21 mouse cellular contexts compared by ENCODE assay signal in genomic region chr11:63021141-63021806, GRCm38 (mm10). TPM values are rescaled to one million over a fixed set of nuclear protein-coding genes. Genes with fewer than 3 reads are reported as not detected.
DNase-seq lines count a peak whose midpoint lies in the region; ATAC-seq and TF ChIP-seq lines count a peak whose summit lies in the region.
"Had no signal": no experiment of that assay in that cellular context is flagged by ENCODE, and none has a peak within 500 bp of the region (broad histone marks: within the 10 kb centered on the region; RNA-seq: fewer than 3 reads in every experiment).

No protein-coding gene starts in this region.

- H3K79me2 ChIP-seq in liver, adult 2 months (ENCODE audit: control insufficient read depth, insufficient read depth, low read length) = no peaks in the 10 kb centered on the region

- H3K27ac ChIP-seq in liver, adult 2 months (replicated peaks; ENCODE audit: insufficient read depth, low read depth, low read length) = no peak overlapping the region
- H3K27ac ChIP-seq in bone marrow macrophage, adult 2 months (ENCODE audit: insufficient read depth, low read depth, low read length) = peak overlapping the region; percentile 40
- H3K27ac ChIP-seq in embryonic facial prominence, embryonic 15.5 days (replicated peaks) = no peak overlapping the region
- H3K27ac ChIP-seq in forebrain, embryonic 11.5 days (ENCODE audit: low read depth, low read length) = no peak overlapping the region
- no peak overlapping the region for H3K27ac ChIP-seq in forebrain, postnatal 0 days (ENCODE audit: low read depth, low read length)
- H3K27ac ChIP-seq: forebrain, embryonic 13.5 days; hindbrain, embryonic 15.5 days had no signal

- H3K36me3 ChIP-seq in liver, adult 2 months (ENCODE audit: control insufficient read depth, insufficient read depth, low read length) = no peaks in the 10 kb centered on the region
- H3K36me3 ChIP-seq in embryonic facial prominence, embryonic 15.5 days = no peaks in the 10 kb centered on the region
- no peaks in the 10 kb centered on the region for H3K36me3 ChIP-seq in forebrain, embryonic 11.5 days (ENCODE audit: control insufficient read depth, insufficient read depth, low read length)
- H3K36me3 ChIP-seq in forebrain, postnatal 0 days (ENCODE audit: insufficient read depth) = no peaks in the 10 kb centered on the region
- H3K36me3 ChIP-seq: hindbrain, embryonic 15.5 days had no signal

- ATAC-seq in embryonic facial prominence, embryonic 15.5 days (ENCODE audit: insufficient number of reproducible peaks, low FRiP score, low TSS enrichment, low read depth) = peak; percentile 46; the same call in 1 of the 2 replicates
- no peak for ATAC-seq in forebrain, embryonic 11.5 days (replicated peaks; ENCODE audit: low FRiP score)
- no peak for ATAC-seq in forebrain, postnatal 0 days
- ATAC-seq: forebrain, embryonic 13.5 days had no signal

- WGBS in liver, adult 2 months = 47% methylated on average over 5 of the region's 5 CpGs
- 38% methylated on average over 5 of the region's 5 CpGs for WGBS in embryonic facial prominence, embryonic 15.5 days
- WGBS in forebrain, embryonic 11.5 days = 77% methylated on average over 5 of the region's 5 CpGs
- 77% methylated on average over 5 of the region's 5 CpGs for WGBS in forebrain, postnatal 0 days

- H3K9ac ChIP-seq in liver, adult 2 months (ENCODE audit: low read depth, low read length) = no peak overlapping the region
- no peak overlapping the region for H3K9ac ChIP-seq in embryonic facial prominence, embryonic 15.5 days
- no peak overlapping the region for H3K9ac ChIP-seq in forebrain, embryonic 11.5 days (ENCODE audit: low read length)
- no peak overlapping the region for H3K9ac ChIP-seq in forebrain, postnatal 0 days
- H3K9ac ChIP-seq: forebrain, embryonic 13.5 days; hindbrain, embryonic 15.5 days had no signal

- H3K4me3 ChIP-seq in liver, adult 2 months (ENCODE audit: insufficient read depth, low read depth, low read length) = no peak overlapping the region
- no peak overlapping the region for H3K4me3 ChIP-seq in bone marrow macrophage, adult 2 months (ENCODE audit: insufficient read depth, low read length)
- H3K4me3 ChIP-seq in embryonic facial prominence, embryonic 15.5 days (replicated peaks) = no peak overlapping the region
- no peak overlapping the region for H3K4me3 ChIP-seq in forebrain, embryonic 11.5 days (ENCODE audit: low read depth, low read length)
- no peak overlapping the region for H3K4me3 ChIP-seq in forebrain, postnatal 0 days (ENCODE audit: low read depth, low read length)
- H3K4me3 ChIP-seq: forebrain, embryonic 13.5 days; hindbrain, embryonic 15.5 days had no signal

- peak; percentile 68 for DNase-seq in liver, adult 2 months (ENCODE audit: extremely low read depth, low read depth, low spot score)
- DNase-seq in liver = no peak
- DNase-seq in 3T3-L1 (ENCODE audit: low read depth, low spot score) = peak; percentile 66
- no peak for DNase-seq in forebrain, embryonic 11.5 days (ENCODE audit: low spot score)
- DNase-seq in forebrain, postnatal 0 days = no peak
- DNase-seq in cerebellum, postnatal 25 days = no peak
- DNase-seq: adrenal gland, postnatal 14 days; gastrocnemius, postnatal 14 days; kidney, adult 11 months; thymus, adult 2 months had no signal

- no peak overlapping the region for H3K4me2 ChIP-seq in embryonic facial prominence, embryonic 15.5 days (replicated peaks)
- no peak overlapping the region for H3K4me2 ChIP-seq in forebrain, embryonic 11.5 days (ENCODE audit: low read depth, low read length, severe bottlenecking)
- H3K4me2 ChIP-seq in forebrain, postnatal 0 days (ENCODE audit: low read depth) = no peak overlapping the region
- H3K4me2 ChIP-seq: forebrain, embryonic 13.5 days; hindbrain, embryonic 15.5 days had no signal

- no peak for TF ChIP-seq CTCF in liver, adult 2 months (IDR thresholded peaks at IDR 0.05; ENCODE audit: low read depth, low read length)
- TF ChIP-seq CTCF in bone marrow macrophage, adult 2 months (IDR thresholded peaks at IDR 0.05; ENCODE audit: low read depth, low read length) = no peak
- no peak for TF ChIP-seq CTCF in forebrain, postnatal 0 days (IDR thresholded peaks at IDR 0.05; ENCODE audit: low read depth)

- H3K9me3 ChIP-seq in embryonic facial prominence, embryonic 15.5 days (replicated peaks) = no peaks in the 10 kb centered on the region
- H3K9me3 ChIP-seq in forebrain, embryonic 11.5 days (ENCODE audit: control insufficient read depth, low read length) = no peaks in the 10 kb centered on the region
- no peaks in the 10 kb centered on the region for H3K9me3 ChIP-seq in forebrain, postnatal 0 days (ENCODE audit: low read length)
- H3K9me3 ChIP-seq: forebrain, embryonic 13.5 days; hindbrain, embryonic 15.5 days had no signal

- no peaks in the 10 kb centered on the region for H3K4me1 ChIP-seq in liver, adult 2 months (ENCODE audit: control insufficient read depth, insufficient read depth, low read length)
- peaks cover 48% of the 10 kb centered on the region for H3K4me1 ChIP-seq in bone marrow macrophage, adult 2 months (ENCODE audit: control insufficient read depth, insufficient read depth, low read length)
- peaks cover 11% of the 10 kb centered on the region for H3K4me1 ChIP-seq in embryonic facial prominence, embryonic 15.5 days
- H3K4me1 ChIP-seq in forebrain, embryonic 11.5 days (replicated peaks; ENCODE audit: control insufficient read depth, insufficient read depth, low read length) = no peaks in the 10 kb centered on the region
- no peaks in the 10 kb centered on the region for H3K4me1 ChIP-seq in forebrain, postnatal 0 days (ENCODE audit: insufficient read depth)

- H3K27me3 ChIP-seq in liver, adult 2 months (ENCODE audit: control insufficient read depth, insufficient read depth, low read length) = no peaks in the 10 kb centered on the region
- no peaks in the 10 kb centered on the region for H3K27me3 ChIP-seq in embryonic facial prominence, embryonic 15.5 days
- H3K27me3 ChIP-seq in forebrain, embryonic 11.5 days (ENCODE audit: control insufficient read depth, insufficient read depth, low read length) = no peaks in the 10 kb centered on the region
- H3K27me3 ChIP-seq in forebrain, postnatal 0 days (ENCODE audit: insufficient read depth, low read length) = no peaks in the 10 kb centered on the region
- H3K27me3 ChIP-seq: forebrain, embryonic 13.5 days; hindbrain, embryonic 15.5 days had no signal

- TF ChIP-seq POLR2A in liver, adult 2 months (IDR thresholded peaks at IDR 0.05; ENCODE audit: extremely low read depth, insufficient read depth, low read length) = no peak
- no peak for TF ChIP-seq POLR2A in bone marrow macrophage, adult 2 months (IDR thresholded peaks at IDR 0.05; ENCODE audit: borderline replicate concordance, low read depth, low read length)

RNA-seq across cellular contexts. Expression of gene Tekt3, which starts 40.2 kb away (rescaled TPM):
- not detected in 2 replicates for total RNA-seq in liver, adult 2 months (2014; rRNA removed)
- not detected in 2 replicates for polyA plus RNA-seq in liver, adult 2 months (2012; rRNA removed)
- not detected in 2 replicates for polyA plus RNA-seq in bone marrow macrophage, adult 2 months (2012; ENCODE audit: insufficient read depth, insufficient read length, missing spikeins)
- polyA plus RNA-seq in embryonic facial prominence, embryonic 15.5 days (2015; fragmentation: Nextera tagmentation; extraction: Ambion mirVana) = 0.09 and 0.63 TPM in 2 replicates
- not detected in 2 replicates for polyA plus RNA-seq in forebrain, embryonic 11.5 days (2014; fragmentation: Nextera tagmentation; extraction: Ambion mirVana)
- 0.19 TPM in 1 of 2 replicates, not detected in the other for total RNA-seq in forebrain, postnatal 0 days (2014; rRNA removed)
- polyA plus RNA-seq in forebrain, postnatal 0 days (2015; fragmentation: Nextera tagmentation; extraction: Ambion mirVana) = 0.17 and 0.20 TPM in 2 replicates
- total RNA-seq: adrenal gland, postnatal 14 days; gastrocnemius, postnatal 14 days; heart, adult 8-10 months; heart, postnatal 25 days; megakaryocyte-erythroid progenitor cell, adult 5-6 weeks; MEL; monocyte, adult 5-6 weeks had no signal
- polyA plus RNA-seq: forebrain, embryonic 13.5 days; hindbrain, embryonic 15.5 days; liver, embryonic 16.5 days; neural tube, embryonic 14.5 days had no signal

Comparison
In these comparisons a context has a peak if more than half of its experiments do, and no peak if none do; other contexts are left out.
1. DNase-seq: peak in liver, adult 2 months (single experiment) and 3T3-L1 (single experiment); none in liver (single experiment), forebrain, embryonic 11.5 days (single experiment), forebrain, postnatal 0 days (single experiment) and cerebellum, postnatal 25 days (0 of 2).